In the genomic region with DNA sequence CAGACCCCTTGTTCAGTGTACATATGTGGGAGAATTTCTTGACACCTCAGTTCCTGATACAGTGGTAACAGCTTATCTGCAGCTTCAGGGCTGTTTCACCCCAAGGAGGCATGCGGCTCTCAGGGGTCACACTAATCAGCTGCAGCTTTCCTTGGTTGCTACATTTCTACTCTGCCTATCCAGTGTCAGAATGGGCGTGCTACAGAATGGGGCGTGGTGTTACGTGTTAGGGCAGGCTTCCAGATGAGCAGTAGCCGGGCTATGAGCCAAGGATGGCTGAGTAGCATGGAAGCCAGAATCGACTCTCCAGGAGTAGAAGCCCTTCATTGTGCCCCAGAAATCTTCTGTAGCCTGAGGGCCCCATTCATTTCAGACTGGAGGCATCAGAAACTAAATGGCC, we compare ENCODE assay signal across 8 mouse cellular contexts. TPM values are rescaled to one million over a fixed set of nuclear protein-coding genes. Genes with fewer than 3 reads are reported as not detected.
DNase-seq lines count a peak whose midpoint lies in the region; ATAC-seq and TF ChIP-seq lines count a peak whose summit lies in the region.

No protein-coding gene starts in this region.

- no peak for TF ChIP-seq CTCF in lung, embryonic 14.5 days (IDR thresholded peaks at IDR 0.05; ENCODE audit: low read depth)
- TF ChIP-seq CTCF in lung, adult 2 months (IDR thresholded peaks at IDR 0.05; ENCODE audit: insufficient read depth, low read length): no peak

- no peak overlapping the region for H3K9ac ChIP-seq in embryonic facial prominence, embryonic 12.5 days
- no peak overlapping the region for H3K9ac ChIP-seq in lung, embryonic 14.5 days
- no peak overlapping the region for H3K9ac ChIP-seq in lung, embryonic 16.5 days (ENCODE audit: low read length)

- 0 out of 2 replicates have a peak, but pooled peaks have one; percentile 28 for ATAC-seq in embryonic facial prominence, embryonic 12.5 days (ENCODE audit: insufficient number of reproducible peaks, insufficient read depth, low FRiP score, low TSS enrichment)
- peak; percentile 84 for ATAC-seq in lung, embryonic 14.5 days (ENCODE audit: insufficient read depth)
- peak; percentile 71 for ATAC-seq in erythroblast, adult 5-6 weeks (replicated peaks; ENCODE audit: low FRiP score, poor library complexity, severe bottlenecking)
- ATAC-seq in lung, embryonic 16.5 days (ENCODE audit: low read depth): peak; percentile 88

- H3K27me3 ChIP-seq in embryonic facial prominence, embryonic 12.5 days: no peaks in the 10 kb centered on the region; the same call in 1 of the 2 replicates
- H3K27me3 ChIP-seq in embryonic facial prominence, embryonic 10.5 days (replicated peaks; ENCODE audit: low read depth, poor library complexity, severe bottlenecking): no peaks in the 10 kb centered on the region
- H3K27me3 ChIP-seq in lung, embryonic 14.5 days (ENCODE audit: insufficient read depth, low read length): no peaks in the 10 kb centered on the region
- no peaks in the 10 kb centered on the region for H3K27me3 ChIP-seq in lung, embryonic 16.5 days (ENCODE audit: control insufficient read depth, insufficient read depth, low read depth, low read length)

- DNase-seq in embryonic facial prominence, embryonic 10.5 days (ENCODE audit: low spot score): no peak
- DNase-seq in lung, embryonic 14.5 days: peak; percentile 95
- no peak for DNase-seq in lung, adult 2 months
- DNase-seq in thymus, postnatal 14 days: no peak
- no peak for DNase-seq in retina, postnatal 1 day

- no peaks in the 10 kb centered on the region for H3K36me3 ChIP-seq in embryonic facial prominence, embryonic 12.5 days
- H3K36me3 ChIP-seq in embryonic facial prominence, embryonic 10.5 days (replicated peaks): no peaks in the 10 kb centered on the region
- H3K36me3 ChIP-seq in lung, embryonic 14.5 days (ENCODE audit: insufficient read depth): no peaks in the 10 kb centered on the region
- no peaks in the 10 kb centered on the region for H3K36me3 ChIP-seq in lung, embryonic 16.5 days (ENCODE audit: control insufficient read depth, insufficient read depth, low read length)

- WGBS in embryonic facial prominence, embryonic 12.5 days: 61% methylated on average over 6 of the region's 6 CpGs
- 74% methylated on average over 6 of the region's 6 CpGs for whole genome bisulfite sequencing in embryonic facial prominence, embryonic 10.5 days
- 24% methylated on average over 6 of the region's 6 CpGs for WGBS in lung, embryonic 14.5 days
- WGBS in lung, adult 2 months: 28% methylated on average over 6 of the region's 6 CpGs
- WGBS in lung, embryonic 16.5 days: 43% methylated on average over 6 of the region's 6 CpGs

- no peak overlapping the region for H3K4me3 ChIP-seq in embryonic facial prominence, embryonic 12.5 days
- H3K4me3 ChIP-seq in embryonic facial prominence, embryonic 10.5 days: no peak overlapping the region
- H3K4me3 ChIP-seq in lung, embryonic 14.5 days (ENCODE audit: low read depth, low read length): no peak overlapping the region
- H3K4me3 ChIP-seq in lung, adult 2 months (replicated peaks; ENCODE audit: extremely low read depth, low read depth, low read length): no peak overlapping the region
- H3K4me3 ChIP-seq in lung, embryonic 16.5 days (ENCODE audit: low read length): no peak overlapping the region

- no peaks in the 10 kb centered on the region for H3K9me3 ChIP-seq in embryonic facial prominence, embryonic 12.5 days
- H3K9me3 ChIP-seq in embryonic facial prominence, embryonic 10.5 days: no peaks in the 10 kb centered on the region
- no peaks in the 10 kb centered on the region for H3K9me3 ChIP-seq in lung, embryonic 14.5 days (ENCODE audit: low read depth, low read length)
- no peaks in the 10 kb centered on the region for H3K9me3 ChIP-seq in lung, embryonic 16.5 days (ENCODE audit: control insufficient read depth, low read length)

- H3K4me2 ChIP-seq in embryonic facial prominence, embryonic 12.5 days (replicated peaks): no peak overlapping the region
- no peak overlapping the region for H3K4me2 ChIP-seq in lung, embryonic 14.5 days
- H3K4me2 ChIP-seq in lung, embryonic 16.5 days (ENCODE audit: low read depth, low read length): no peak overlapping the region

- no peaks in the 10 kb centered on the region for H3K4me1 ChIP-seq in embryonic facial prominence, embryonic 12.5 days
- peaks cover 3% of the 10 kb centered on the region; the same call in 1 of the 2 replicates for H3K4me1 ChIP-seq in embryonic facial prominence, embryonic 10.5 days
- H3K4me1 ChIP-seq in lung, embryonic 14.5 days (ENCODE audit: insufficient read depth): peaks cover 7% of the 10 kb centered on the region; the same call in 1 of the 2 replicates
- H3K4me1 ChIP-seq in lung, adult 2 months (ENCODE audit: control insufficient read depth, insufficient read depth, low read length): no peaks in the 10 kb centered on the region
- H3K4me1 ChIP-seq in lung, embryonic 16.5 days (replicated peaks; ENCODE audit: control insufficient read depth, insufficient read depth, low read length): peaks cover 15% of the 10 kb centered on the region

- no peak for TF ChIP-seq POLR2A in lung, adult 2 months (IDR thresholded peaks at IDR 0.05; ENCODE audit: borderline replicate concordance, extremely low read depth, low read depth, low read length)

- H3K27ac ChIP-seq in embryonic facial prominence, embryonic 12.5 days: no peak overlapping the region
- H3K27ac ChIP-seq in embryonic facial prominence, embryonic 10.5 days (replicated peaks): no peak overlapping the region
- H3K27ac ChIP-seq in lung, embryonic 14.5 days (ENCODE audit: low read depth): no peak overlapping the region
- peak overlapping the region; percentile 8; the same call in 1 of the 2 replicates for H3K27ac ChIP-seq in lung, embryonic 16.5 days (ENCODE audit: low read length)

RNA-seq across cellular contexts. Expression of gene Mki67, which starts 32.8 kb away (rescaled TPM):
- 47.3 and 50.5 TPM in 2 replicates for polyA plus RNA-seq in embryonic facial prominence, embryonic 12.5 days (2016; fragmentation: Nextera tagmentation; extraction: Ambion mirVana)
- polyA plus RNA-seq in embryonic facial prominence, embryonic 10.5 days (2016; fragmentation: Nextera tagmentation; extraction: Ambion mirVana): 45.7 and 46.9 TPM in 2 replicates
- 80.7 and 81.1 TPM in 2 replicates for polyA plus RNA-seq in lung, embryonic 14.5 days (2014; fragmentation: Nextera tagmentation; extraction: Ambion mirVana)
- 0.32 and 0.73 TPM in 2 replicates for polyA plus RNA-seq in lung, adult 2 months (2012; rRNA removed)
- 808 and 979 TPM in 2 replicates for total RNA-seq in erythroblast, adult 5-6 weeks (2015; ENCODE audit: low replicate concordance)
- total RNA-seq in erythroblast, adult 5-6 weeks (2017; ENCODE audit: low replicate concordance): 1,323 and 1,353 TPM in 2 replicates
- polyA plus RNA-seq in lung, embryonic 16.5 days (2015; fragmentation: Nextera tagmentation; extraction: Ambion mirVana): 43.7 and 44.3 TPM in 2 replicates

Comparison
In these comparisons a context has a peak if more than half of its experiments do, and no peak if none do; other contexts are left out.
1. RNA of gene Mki67, which starts 32.8 kb away (polyA plus RNA-seq): 80.7 to 81.1 TPM in lung, embryonic 14.5 days, 47.3 to 50.5 TPM in embryonic facial prominence, embryonic 12.5 days, 45.7 to 46.9 TPM in embryonic facial prominence, embryonic 10.5 days and 43.7 to 44.3 TPM in lung, embryonic 16.5 days; 0.32 to 0.73 TPM in lung, adult 2 months; every median in the first group is over 10 times any median in the second.
2. ATAC-seq: peak in every context shown above with its lines; median percentile 88 in lung, embryonic 16.5 days; 84 in lung, embryonic 14.5 days; 71 in erythroblast, adult 5-6 weeks; 28 in embryonic facial prominence, embryonic 12.5 days.